Mouse (Mus musculus): Measurements from ENCODE around the gene Ccs. TPM values are rescaled to one million over a fixed set of nuclear protein-coding genes. Genes with fewer than 3 reads are reported as not detected.

Ccs gene
- total RNA-seq, 2 experiments from 2014 or later = 20.0 to 26.6 TPM

DNA sequence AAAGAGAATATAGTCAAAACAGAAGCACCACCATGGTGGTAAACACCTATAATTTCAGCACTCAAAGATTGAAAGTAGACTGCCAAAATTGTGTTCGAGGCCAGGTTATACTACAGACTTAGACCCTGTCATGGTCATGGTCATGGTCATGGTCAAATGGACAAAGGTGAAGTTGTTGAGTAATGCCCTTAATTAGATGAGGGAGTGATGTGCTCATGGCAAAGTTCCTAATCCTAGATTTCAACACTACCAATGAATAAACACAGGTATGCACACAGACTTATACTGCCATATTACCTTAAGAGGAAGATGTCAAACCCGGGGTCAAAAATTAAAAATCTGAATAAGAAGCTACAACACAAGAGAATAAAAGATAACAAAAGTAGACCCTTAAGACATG lies 52.8 kb downstream of the Ccs start:
- no peak for ATAC-seq (ENCODE audit: poor library complexity, severe bottlenecking)

DNA sequence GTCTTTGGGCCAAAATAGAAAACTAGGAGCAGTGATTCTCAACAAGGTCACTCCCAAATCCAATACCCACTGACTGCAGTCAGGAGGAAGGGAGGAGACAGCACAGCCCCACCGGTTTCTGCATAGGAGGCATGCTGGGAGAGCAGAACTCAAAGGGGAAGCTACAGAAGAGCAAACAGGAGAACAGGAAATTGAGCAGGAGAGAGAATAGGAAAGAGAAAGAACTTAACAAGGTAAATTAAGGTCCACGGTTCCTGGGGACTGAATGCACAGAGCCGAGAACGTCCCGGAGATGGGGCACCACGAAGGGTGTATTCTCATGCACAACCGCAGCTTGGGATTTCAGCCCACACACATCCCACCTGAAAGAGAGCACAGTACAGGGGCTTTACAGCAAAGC lies 53.9 kb downstream of the Ccs start:
- ATAC-seq (ENCODE audit: poor library complexity, severe bottlenecking) = no peak

DNA sequence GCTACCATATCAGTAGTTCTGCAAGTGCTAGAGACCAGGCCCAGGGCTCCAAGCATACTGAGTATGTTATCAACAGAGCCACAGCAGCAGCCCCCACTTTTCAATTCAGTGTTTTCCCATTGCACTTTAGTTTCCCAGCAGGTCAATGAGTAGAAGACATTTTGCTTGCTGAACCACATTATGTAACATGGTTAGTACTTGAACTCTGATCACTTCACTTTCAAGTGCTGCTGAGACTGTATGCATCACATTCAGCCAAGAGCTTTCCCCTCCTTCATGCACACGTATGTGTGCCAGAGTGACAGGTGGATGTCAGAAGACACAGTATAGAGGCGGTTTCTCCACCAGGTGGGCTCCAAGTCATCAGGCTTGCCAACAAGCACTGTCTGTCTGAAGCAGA lies 56.2 kb downstream of the Ccs start:
- ATAC-seq (ENCODE audit: poor library complexity, severe bottlenecking) = no peak

Other genes starting within 250 kb of the Ccs start
- gene Lrfn4, start 223.7 kb downstream of the Ccs start, total RNA-seq (2015) = 0.09 and 0.30 TPM in 2 replicates
- 0.29 and 0.65 TPM in 2 replicates for gene Lrfn4, start 223.7 kb downstream of the Ccs start, total RNA-seq (2017)
- gene Rce1, start 213.7 kb downstream of the Ccs start, total RNA-seq (2015) = 18.4 and 23.4 TPM in 2 replicates
- gene Rce1, start 213.7 kb downstream of the Ccs start, total RNA-seq (2017) = 12.4 and 20.0 TPM in 2 replicates
- gene Gm960, start 140.7 kb downstream of the Ccs start, total RNA-seq (2015) = not detected in 2 replicates
- gene Gm960, start 140.7 kb downstream of the Ccs start, total RNA-seq (2017) = not detected in 2 replicates
- gene Sptbn2, start 128.2 kb downstream of the Ccs start, total RNA-seq (2015) = not detected in 2 replicates
- not detected in 2 replicates for gene Sptbn2, start 128.2 kb downstream of the Ccs start, total RNA-seq (2017)
- gene Rbm4b, start 82.8 kb downstream of the Ccs start, total RNA-seq (2015) = 13.3 and 14.9 TPM in 2 replicates
- gene Rbm4b, start 82.8 kb downstream of the Ccs start, total RNA-seq (2017) = 10.8 and 14.2 TPM in 2 replicates
- 22.5 and 30.0 TPM in 2 replicates for gene Rbm4, start 45.4 kb downstream of the Ccs start, total RNA-seq (2015)
- gene Rbm4, start 45.4 kb downstream of the Ccs start, total RNA-seq (2017) = 45.2 and 51.7 TPM in 2 replicates
- gene Gm21992, start 27.7 kb downstream of the Ccs start, total RNA-seq (2015) = 13.2 and 22.5 TPM in 2 replicates
- 34.1 and 52.3 TPM in 2 replicates for gene Gm21992, start 27.7 kb downstream of the Ccs start, total RNA-seq (2017)
- 25.3 and 30.6 TPM in 2 replicates for gene Rbm14, start 27.7 kb downstream of the Ccs start, total RNA-seq (2015)
- gene Rbm14, start 27.7 kb downstream of the Ccs start, total RNA-seq (2017) = 13.1 and 13.8 TPM in 2 replicates
- gene Ccdc87, start within 50 bp of the Ccs start, total RNA-seq (2015) = not detected in 2 replicates
- not detected in 2 replicates for gene Ccdc87, start within 50 bp of the Ccs start, total RNA-seq (2017)
- 0.09 TPM in 1 of 2 replicates, not detected in the other for gene Ctsf, start 15.8 kb upstream of the Ccs start, total RNA-seq (2015)
- gene Ctsf, start 15.8 kb upstream of the Ccs start, total RNA-seq (2017) = 0.08 and 0.44 TPM in 2 replicates
- gene Actn3, start 38.6 kb upstream of the Ccs start, total RNA-seq (2015) = 0.14 and 0.25 TPM in 2 replicates
- gene Actn3, start 38.6 kb upstream of the Ccs start, total RNA-seq (2017) = 0.07 and 0.53 TPM in 2 replicates
- gene Zdhhc24, start 39.3 kb upstream of the Ccs start, total RNA-seq (2015) = 5.3 and 5.8 TPM in 2 replicates
- gene Zdhhc24, start 39.3 kb upstream of the Ccs start, total RNA-seq (2017) = 7.1 and 7.6 TPM in 2 replicates
- 0.07 TPM in 1 of 2 replicates, not detected in the other for gene Bbs1, start 67.3 kb upstream of the Ccs start, total RNA-seq (2015)
- gene Bbs1, start 67.3 kb upstream of the Ccs start, total RNA-seq (2017) = 0.08 and 0.37 TPM in 2 replicates
- gene Dpp3, start 89.0 kb upstream of the Ccs start, total RNA-seq (2015) = 21.2 and 21.7 TPM in 2 replicates
- gene Dpp3, start 89.0 kb upstream of the Ccs start, total RNA-seq (2017) = 36.1 and 44.4 TPM in 2 replicates
- 0.49 TPM in 1 of 2 replicates, not detected in the other for gene Peli3, start 103.8 kb upstream of the Ccs start, total RNA-seq (2015)
- 0.51 and 0.85 TPM in 2 replicates for gene Peli3, start 103.8 kb upstream of the Ccs start, total RNA-seq (2017)
- gene Mrpl11, start 122.8 kb upstream of the Ccs start, total RNA-seq (2015) = 13.4 and 15.9 TPM in 2 replicates
- gene Mrpl11, start 122.8 kb upstream of the Ccs start, total RNA-seq (2017) = 26.3 and 29.1 TPM in 2 replicates
- not detected in 2 replicates for gene Npas4, start 151.0 kb upstream of the Ccs start, total RNA-seq (2015)
- gene Npas4, start 151.0 kb upstream of the Ccs start, total RNA-seq (2017) = not detected in 2 replicates
- gene Slc29a2, start 184.5 kb upstream of the Ccs start, total RNA-seq (2015) = 0.31 and 1.0 TPM in 2 replicates
- 0.18 and 3.4 TPM in 2 replicates for gene Slc29a2, start 184.5 kb upstream of the Ccs start, total RNA-seq (2017)
- gene B4gat1, start 199.5 kb upstream of the Ccs start, total RNA-seq (2015) = not detected in 2 replicates
- 0.62 and 2.2 TPM in 2 replicates for gene B4gat1, start 199.5 kb upstream of the Ccs start, total RNA-seq (2017)
- 7.0 and 7.2 TPM in 2 replicates for gene AC124502.3, start 199.6 kb upstream of the Ccs start, total RNA-seq (2015)
- gene AC124502.3, start 199.6 kb upstream of the Ccs start, total RNA-seq (2017) = 3.5 and 4.6 TPM in 2 replicates
- 16.5 and 22.4 TPM in 2 replicates for gene Brms1, start 202.0 kb upstream of the Ccs start, total RNA-seq (2015)
- 28.5 and 30.4 TPM in 2 replicates for gene Brms1, start 202.0 kb upstream of the Ccs start, total RNA-seq (2017)
- 0.30 and 0.65 TPM in 2 replicates for gene Rin1, start 211.1 kb upstream of the Ccs start, total RNA-seq (2015)
- gene Rin1, start 211.1 kb upstream of the Ccs start, total RNA-seq (2017) = 0.15 and 0.98 TPM in 2 replicates
- gene Cd248, start 228.7 kb upstream of the Ccs start, total RNA-seq (2015) = 0.13 TPM in 1 of 2 replicates, not detected in the other
- gene Cd248, start 228.7 kb upstream of the Ccs start, total RNA-seq (2017) = not detected in 2 replicates
- not detected in 2 replicates for gene Tmem151a, start 246.2 kb upstream of the Ccs start, total RNA-seq (2015)
- not detected in 2 replicates for gene Tmem151a, start 246.2 kb upstream of the Ccs start, total RNA-seq (2017)
- 30.6 and 33.4 TPM in 2 replicates for gene Yif1a, start 249.2 kb upstream of the Ccs start, total RNA-seq (2015)
- 8.5 and 14.1 TPM in 2 replicates for gene Yif1a, start 249.2 kb upstream of the Ccs start, total RNA-seq (2017)